Mouse (Mus musculus): ENCODE results near the gene Abcc5. TPM values are rescaled to one million over a fixed set of nuclear protein-coding genes. Genes with fewer than 3 reads are reported as not detected.
"Not testable (repeated sequence)": the region's sequence is repeated elsewhere in the genome, so short reads cannot be mapped to it uniquely, and the experiment has no call there.

Gene Abcc5
- polyA plus RNA-seq, 1 experiment from 2014 or later, result 154 TPM

DNA sequence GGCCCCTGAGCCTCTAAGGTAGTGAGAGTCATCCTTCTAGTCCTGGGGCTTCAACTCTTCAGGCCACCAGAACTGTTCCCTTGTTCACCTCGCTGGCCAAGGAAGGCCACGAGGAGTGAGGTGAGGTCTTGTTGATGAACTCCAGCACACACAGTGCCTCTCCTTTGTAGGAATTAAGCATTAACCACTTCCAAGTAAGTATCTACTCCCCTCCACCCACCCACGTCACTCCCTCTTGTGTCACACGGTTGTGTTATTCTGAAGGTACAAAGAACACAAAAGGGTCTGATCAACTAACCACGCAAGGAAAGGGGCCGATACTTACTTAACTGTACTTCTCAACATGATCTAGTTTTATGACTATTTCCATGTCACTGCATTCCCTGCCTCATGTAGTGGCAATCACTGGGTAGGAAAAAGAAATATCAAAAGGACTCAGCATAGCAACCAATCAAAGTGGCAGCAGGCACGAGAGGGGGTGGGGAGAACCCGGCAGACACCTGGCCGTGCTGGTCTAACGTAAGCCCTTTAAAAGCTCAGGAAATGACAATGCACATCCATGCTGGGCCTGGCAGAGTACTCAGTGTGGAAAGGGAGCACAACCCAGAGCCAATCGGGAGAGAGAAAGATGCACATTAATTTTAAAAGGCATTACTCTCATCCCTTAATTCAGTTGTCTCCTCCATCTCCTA, 30.8 kb downstream of the Abcc5 start:
- ATAC-seq (ENCODE audit: low FRiP score, low TSS enrichment) (no peak), DNase-seq (no peak)
- Histone ChIP-seq H3K27me3 (ENCODE audit: control insufficient read depth, insufficient read depth, low read length) (no peaks in the 10 kb centered on the region), H3K27ac (replicated peaks; ENCODE audit: low read depth, low read length) (no peak overlapping the region), H3K9me3 (ENCODE audit: control insufficient read depth, low read length) (no peaks in the 10 kb centered on the region), H3K9ac (replicated peaks; ENCODE audit: low read length) (no peak overlapping the region), H3K4me1 (ENCODE audit: control insufficient read depth, insufficient read depth, low read length) (no peaks in the 10 kb centered on the region), H3K4me2 (ENCODE audit: low read length) (no peak overlapping the region), H3K36me3 (ENCODE audit: control insufficient read depth, insufficient read depth, low read length) (peaks cover 92% of the 10 kb centered on the region), H3K4me3 (replicated peaks; ENCODE audit: low read depth, low read length) (no peak overlapping the region)
- WGBS, result 91% methylated on average over 11 of the region's 11 CpGs

DNA sequence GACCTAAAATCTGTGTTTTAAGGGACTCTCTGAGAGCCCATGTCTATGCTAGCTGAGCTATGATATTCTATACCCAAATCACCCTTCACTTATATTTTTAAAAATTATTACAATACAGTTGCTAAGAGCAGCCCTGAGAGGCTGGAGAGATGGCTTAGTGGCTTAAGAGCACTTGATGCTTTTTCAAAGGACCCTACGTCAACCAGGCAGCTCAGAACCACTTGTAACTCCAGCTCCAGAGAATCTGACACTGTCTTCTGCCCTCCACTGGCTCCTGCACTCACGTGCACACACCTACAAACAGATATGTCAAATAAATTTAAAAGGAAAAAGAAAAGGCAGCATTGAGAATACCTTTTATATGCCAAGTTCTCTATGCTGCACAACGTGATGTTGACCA, 34.4 kb downstream of the Abcc5 start:
- DNase-seq, result no peak
- Histone ChIP-seq H3K9ac (replicated peaks; ENCODE audit: low read length) (no peak overlapping the region), H3K4me2 (ENCODE audit: low read length) (no peak overlapping the region), H3K27me3 (ENCODE audit: control insufficient read depth, insufficient read depth, low read length) (no peaks in the 10 kb centered on the region), H3K27ac (replicated peaks; ENCODE audit: low read depth, low read length) (no peak overlapping the region), H3K9me3 (ENCODE audit: control insufficient read depth, low read length) (no peaks in the 10 kb centered on the region), H3K4me1 (ENCODE audit: control insufficient read depth, insufficient read depth, low read length) (no peaks in the 10 kb centered on the region), H3K4me3 (replicated peaks; ENCODE audit: low read depth, low read length) (no peak overlapping the region), H3K36me3 (ENCODE audit: control insufficient read depth, insufficient read depth, low read length) (peaks cover 92% of the 10 kb centered on the region)
- ATAC-seq (ENCODE audit: low FRiP score, low TSS enrichment), result no peak
- WGBS, result 87% methylated on average over 3 of the region's 3 CpGs

DNA sequence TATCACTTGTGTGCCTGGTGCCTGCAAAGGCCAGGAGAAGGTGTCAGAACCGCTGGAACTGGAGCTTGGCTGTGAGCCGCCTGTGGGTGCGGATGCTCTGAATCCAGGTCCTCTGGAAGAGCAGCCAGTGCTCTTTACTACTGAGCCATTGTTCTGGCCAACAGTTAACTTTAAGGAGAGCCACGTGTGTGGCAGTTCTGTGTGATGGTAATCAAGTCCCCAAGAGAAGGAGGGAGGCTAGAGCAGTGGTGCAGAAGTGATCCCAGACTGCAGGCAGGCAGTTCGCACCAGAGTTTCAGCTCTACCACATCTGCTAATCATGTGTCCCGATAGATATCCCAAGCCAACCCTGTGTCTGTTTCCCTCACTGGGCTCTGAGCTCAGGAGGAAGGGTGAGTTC, 36.0 kb downstream of the Abcc5 start:
- Histone ChIP-seq H3K4me1 (ENCODE audit: control insufficient read depth, insufficient read depth, low read length) (no peaks in the 10 kb centered on the region), H3K4me2 (ENCODE audit: low read length) (no peak overlapping the region), H3K27me3 (ENCODE audit: control insufficient read depth, insufficient read depth, low read length) (no peaks in the 10 kb centered on the region), H3K9ac (replicated peaks; ENCODE audit: low read length) (no peak overlapping the region), H3K27ac (replicated peaks; ENCODE audit: low read depth, low read length) (no peak overlapping the region), H3K4me3 (replicated peaks; ENCODE audit: low read depth, low read length) (no peak overlapping the region), H3K36me3 (ENCODE audit: control insufficient read depth, insufficient read depth, low read length) (peaks cover 84% of the 10 kb centered on the region), H3K9me3 (ENCODE audit: control insufficient read depth, low read length) (no peaks in the 10 kb centered on the region)
- WGBS, result 75% methylated on average over 6 of the region's 6 CpGs
- ATAC-seq (ENCODE audit: low FRiP score, low TSS enrichment), result no peak
- DNase-seq, result no peak

DNA sequence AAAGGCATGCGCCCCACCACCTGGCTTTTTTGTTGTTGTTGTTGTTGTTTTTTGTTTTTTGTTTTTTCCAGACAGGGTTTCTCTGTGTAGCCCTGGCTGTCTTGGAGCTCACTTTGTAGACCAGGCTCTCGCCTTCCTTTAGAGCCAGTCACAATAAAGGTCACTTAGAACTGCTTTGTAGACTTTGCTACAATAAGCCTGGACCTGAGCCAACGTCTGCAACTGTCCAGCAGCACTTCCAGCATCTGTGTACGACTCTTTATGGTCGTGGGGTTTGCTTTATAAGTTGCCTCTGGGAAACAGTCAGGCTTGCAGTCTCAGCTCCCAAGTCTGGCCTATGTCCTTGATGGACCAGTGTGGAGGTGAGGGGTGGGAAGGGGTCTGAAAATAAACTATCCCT, 45.2 kb downstream of the Abcc5 start:
- H3K36me3 ChIP-seq (ENCODE audit: control insufficient read depth, insufficient read depth, low read length), result peaks cover 53% of the 10 kb centered on the region

DNA sequence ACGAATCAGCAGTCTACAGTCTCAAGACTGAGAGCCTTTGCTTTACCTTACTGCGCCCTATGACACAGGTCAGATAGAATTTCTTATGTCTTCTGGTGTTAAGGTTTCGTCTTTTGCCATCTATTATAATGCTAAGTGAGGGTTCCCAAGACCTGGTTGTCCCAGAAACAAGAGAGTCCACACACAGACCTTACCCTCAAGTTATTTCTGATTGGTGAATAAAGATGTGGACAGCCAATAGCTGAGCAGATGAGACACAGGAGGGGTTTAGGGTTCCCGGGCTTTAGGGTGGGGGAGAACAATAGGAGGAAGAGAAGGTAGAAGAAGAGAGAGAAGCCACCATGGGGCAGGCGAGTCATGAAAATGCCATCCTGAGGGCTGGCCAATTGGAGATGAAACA, 50.9 kb downstream of the Abcc5 start:
- no peaks in the 10 kb centered on the region for H3K27me3 ChIP-seq (ENCODE audit: control insufficient read depth, insufficient read depth, low read length)
- no peak overlapping the region for H3K4me3 ChIP-seq (replicated peaks; ENCODE audit: low read depth, low read length)
- WGBS, result 90% methylated on average over 5 of the region's 5 CpGs
- no peaks in the 10 kb centered on the region for H3K4me1 ChIP-seq (ENCODE audit: control insufficient read depth, insufficient read depth, low read length)
- H3K9ac ChIP-seq (replicated peaks; ENCODE audit: low read length), result no peak overlapping the region
- no peaks in the 10 kb centered on the region for H3K9me3 ChIP-seq (ENCODE audit: control insufficient read depth, low read length)
- DNase-seq (no peak), ATAC-seq (ENCODE audit: low FRiP score, low TSS enrichment) (no peak)
- H3K4me2 ChIP-seq (ENCODE audit: low read length), result no peak overlapping the region
- H3K27ac ChIP-seq (replicated peaks; ENCODE audit: low read depth, low read length), result no peak overlapping the region
- peaks cover 79% of the 10 kb centered on the region for H3K36me3 ChIP-seq (ENCODE audit: control insufficient read depth, insufficient read depth, low read length)

More for the DNA sequence above, 45.2 kb downstream of the Abcc5 start:
- Histone ChIP-seq H3K27ac (replicated peaks; ENCODE audit: low read depth, low read length) (no peak overlapping the region), H3K9me3 (ENCODE audit: control insufficient read depth, low read length) (no peaks in the 10 kb centered on the region), H3K4me1 (ENCODE audit: control insufficient read depth, insufficient read depth, low read length) (no peaks in the 10 kb centered on the region), H3K27me3 (ENCODE audit: control insufficient read depth, insufficient read depth, low read length) (no peaks in the 10 kb centered on the region), H3K9ac (replicated peaks; ENCODE audit: low read length) (no peak overlapping the region), H3K4me3 (replicated peaks; ENCODE audit: low read depth, low read length) (no peak overlapping the region), H3K4me2 (ENCODE audit: low read length) (no peak overlapping the region)
- no peak for ATAC-seq (ENCODE audit: low FRiP score, low TSS enrichment)
- no peak for DNase-seq
- 82% methylated on average over 5 of the region's 5 CpGs for WGBS

DNA sequence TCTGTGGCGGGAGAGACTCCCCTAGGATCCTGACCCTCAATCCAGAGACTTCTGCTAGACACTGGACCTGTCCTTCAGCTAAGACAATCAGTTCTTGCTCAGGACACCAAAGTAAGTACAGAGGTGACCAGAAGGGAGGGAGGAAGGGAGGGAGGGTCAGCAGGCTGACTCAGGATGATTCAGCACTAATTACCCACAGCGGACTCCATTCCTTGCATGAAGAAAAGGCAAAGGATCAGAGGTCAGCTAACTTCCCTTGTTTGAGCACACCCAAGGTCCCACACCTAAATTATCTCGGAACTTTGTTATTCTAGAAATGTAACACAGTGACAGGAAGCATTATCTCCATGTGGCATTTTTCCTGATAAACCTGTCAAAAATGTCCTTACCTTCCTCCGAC, 54.5 kb downstream of the Abcc5 start:
- Histone ChIP-seq H3K9ac (replicated peaks; ENCODE audit: low read length) (no peak overlapping the region), H3K4me2 (ENCODE audit: low read length) (no peak overlapping the region), H3K27me3 (ENCODE audit: control insufficient read depth, insufficient read depth, low read length) (no peaks in the 10 kb centered on the region), H3K4me3 (replicated peaks; ENCODE audit: low read depth, low read length) (no peak overlapping the region), H3K27ac (replicated peaks; ENCODE audit: low read depth, low read length) (no peak overlapping the region), H3K9me3 (ENCODE audit: control insufficient read depth, low read length) (no peaks in the 10 kb centered on the region), H3K36me3 (ENCODE audit: control insufficient read depth, insufficient read depth, low read length) (peaks cover 92% of the 10 kb centered on the region), H3K4me1 (ENCODE audit: control insufficient read depth, insufficient read depth, low read length) (no peaks in the 10 kb centered on the region)
- ATAC-seq (ENCODE audit: low FRiP score, low TSS enrichment) (no peak), DNase-seq (no peak)
- WGBS, result 89% methylated on average over 4 of the region's 4 CpGs

DNA sequence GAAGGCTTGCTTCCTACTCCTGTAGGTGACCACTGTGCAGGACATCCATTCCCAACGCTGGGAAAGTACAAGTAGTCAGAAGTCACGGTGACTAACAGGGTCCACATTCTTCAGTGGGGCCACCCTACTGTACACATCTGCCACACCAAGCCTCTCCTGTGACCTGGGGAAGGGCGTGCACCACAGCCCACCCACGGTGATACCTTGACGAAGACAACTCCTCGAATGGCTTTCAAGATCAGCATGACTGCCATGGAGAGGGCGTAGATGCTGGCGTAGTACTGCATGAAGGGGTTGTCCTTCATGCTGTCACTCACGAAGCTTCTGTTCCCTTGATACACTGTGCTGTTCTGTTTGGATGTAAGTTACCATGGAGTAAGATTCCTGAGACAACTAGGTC, 58.0 kb downstream of the Abcc5 start:
- Histone ChIP-seq H3K9ac (replicated peaks; ENCODE audit: low read length) (no peak overlapping the region), H3K27ac (replicated peaks; ENCODE audit: low read depth, low read length) (no peak overlapping the region), H3K4me2 (ENCODE audit: low read length) (no peak overlapping the region), H3K4me3 (replicated peaks; ENCODE audit: low read depth, low read length) (no peak overlapping the region), H3K4me1 (ENCODE audit: control insufficient read depth, insufficient read depth, low read length) (no peaks in the 10 kb centered on the region), H3K36me3 (ENCODE audit: control insufficient read depth, insufficient read depth, low read length) (peaks cover 92% of the 10 kb centered on the region), H3K27me3 (ENCODE audit: control insufficient read depth, insufficient read depth, low read length) (no peaks in the 10 kb centered on the region), H3K9me3 (ENCODE audit: control insufficient read depth, low read length) (no peaks in the 10 kb centered on the region)
- DNase-seq (no peak), ATAC-seq (ENCODE audit: low FRiP score, low TSS enrichment) (no peak)
- WGBS, result 97% methylated on average over 9 of the region's 9 CpGs

DNA sequence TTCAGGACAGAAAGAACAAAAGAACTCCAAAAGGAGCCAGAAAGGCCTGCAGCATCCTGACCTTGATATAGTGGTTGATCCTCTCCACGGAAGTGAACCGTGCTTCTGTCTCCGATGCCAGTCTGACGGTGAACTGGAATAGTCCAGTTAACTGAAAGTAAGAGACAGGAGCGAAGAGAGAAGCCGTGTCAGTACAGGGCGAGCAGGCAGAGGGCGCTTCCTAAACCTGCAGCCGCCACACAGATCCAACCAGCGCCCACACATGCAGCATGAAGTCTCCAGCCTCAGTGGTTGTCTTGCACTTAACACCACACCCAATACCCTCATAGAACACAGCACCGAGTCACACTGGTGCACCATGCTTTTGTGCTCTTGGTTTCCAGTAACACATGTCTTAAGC, 64.1 kb downstream of the Abcc5 start:
- H3K9ac ChIP-seq (replicated peaks; ENCODE audit: low read length), result no peak overlapping the region
- no peak overlapping the region for H3K4me2 ChIP-seq (ENCODE audit: low read length)
- DNase-seq, result no peak
- H3K4me1 ChIP-seq (ENCODE audit: control insufficient read depth, insufficient read depth, low read length), result no peaks in the 10 kb centered on the region
- H3K27me3 ChIP-seq (ENCODE audit: control insufficient read depth, insufficient read depth, low read length), result no peaks in the 10 kb centered on the region
- no peak overlapping the region for H3K27ac ChIP-seq (replicated peaks; ENCODE audit: low read depth, low read length)
- H3K36me3 ChIP-seq (ENCODE audit: control insufficient read depth, insufficient read depth, low read length), result peaks cover 90% of the 10 kb centered on the region
- H3K4me3 ChIP-seq (replicated peaks; ENCODE audit: low read depth, low read length), result no peak overlapping the region
- no peak for ATAC-seq (ENCODE audit: low FRiP score, low TSS enrichment)
- WGBS, result 89% methylated on average over 11 of the region's 11 CpGs
- H3K9me3 ChIP-seq (ENCODE audit: control insufficient read depth, low read length), result no peaks in the 10 kb centered on the region

DNA sequence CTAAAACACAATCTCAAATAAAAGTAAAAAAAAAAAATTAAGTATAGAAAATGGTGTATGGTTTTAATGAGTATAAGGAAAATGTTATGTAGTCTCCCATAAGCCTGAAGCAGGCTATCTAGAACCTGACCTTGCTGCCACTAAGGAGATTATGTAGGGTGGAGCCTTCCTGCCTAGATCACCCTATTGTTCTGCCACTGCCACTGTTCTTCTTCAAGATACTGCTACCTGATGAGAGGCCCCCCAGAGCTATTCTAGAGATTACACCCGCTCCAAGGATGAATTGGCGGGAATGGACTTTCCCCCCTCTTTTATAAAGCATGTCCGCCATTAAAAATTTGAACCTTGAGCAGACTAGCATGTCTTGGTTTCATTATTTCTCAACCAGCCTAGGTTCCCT, 64.7 kb downstream of the Abcc5 start:
- H3K27ac ChIP-seq (replicated peaks; ENCODE audit: low read depth, low read length); H3K27me3 ChIP-seq (ENCODE audit: control insufficient read depth, insufficient read depth, low read length); DNase-seq; H3K9me3 ChIP-seq (ENCODE audit: control insufficient read depth, low read length); H3K4me2 ChIP-seq (ENCODE audit: low read length); H3K9ac ChIP-seq (replicated peaks; ENCODE audit: low read length); H3K4me3 ChIP-seq (replicated peaks; ENCODE audit: low read depth, low read length); H3K4me1 ChIP-seq (ENCODE audit: control insufficient read depth, insufficient read depth, low read length); ATAC-seq (ENCODE audit: low FRiP score, low TSS enrichment): not testable (repeated sequence)
- WGBS, result 92% methylated on average over 3 of the region's 3 CpGs
- H3K36me3 ChIP-seq (ENCODE audit: control insufficient read depth, insufficient read depth, low read length), result peaks cover 89% of the 10 kb centered on the region
